Mouse (Mus musculus): ENCODE measurements around the gene Fcgr2b.

The Fcgr2b gene

DNA sequence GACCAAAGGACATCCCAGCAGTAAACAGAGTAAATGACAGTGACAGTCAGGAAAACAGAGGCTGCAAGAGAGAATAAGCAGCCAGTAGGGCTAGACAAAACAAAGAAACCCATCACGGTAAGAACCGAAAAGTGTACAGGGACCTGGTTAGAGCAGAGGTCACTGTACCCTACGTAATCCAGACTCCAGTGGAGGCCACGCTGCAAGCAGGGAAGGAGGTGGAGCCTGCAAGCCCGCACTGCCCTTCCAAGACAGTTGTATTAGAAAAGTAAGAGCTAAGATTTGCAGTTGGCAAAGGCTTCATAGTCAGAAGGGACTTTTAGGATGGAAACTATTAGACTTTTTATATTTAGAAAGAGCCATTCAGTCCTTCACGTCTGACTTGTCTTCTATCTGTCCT lies 49.4 kb downstream of the Fcgr2b start:
- DNase-seq (ENCODE audit: low read depth) = no peak

DNA sequence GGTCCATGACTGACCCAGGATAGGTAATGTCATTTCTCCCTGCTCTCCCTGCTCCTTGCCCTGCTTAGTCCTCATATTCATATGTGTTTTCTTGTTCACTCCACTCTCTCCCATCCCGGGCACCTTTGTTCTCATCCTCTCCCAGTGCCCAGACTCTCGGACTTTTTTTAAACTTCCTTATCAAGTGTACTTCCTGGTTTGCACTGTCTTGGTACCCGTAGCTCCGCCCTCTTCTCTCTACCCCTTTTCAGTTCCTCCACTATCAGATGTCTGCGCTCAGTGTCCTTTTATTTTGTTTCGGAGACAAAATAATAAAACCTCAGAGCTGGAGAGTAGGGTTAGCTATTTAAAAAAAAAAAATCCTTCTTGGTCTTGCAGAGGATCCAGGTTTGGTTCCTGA lies 51.9 kb downstream of the Fcgr2b start:
- DNase-seq (ENCODE audit: low read depth) = peak; percentile 26

DNA sequence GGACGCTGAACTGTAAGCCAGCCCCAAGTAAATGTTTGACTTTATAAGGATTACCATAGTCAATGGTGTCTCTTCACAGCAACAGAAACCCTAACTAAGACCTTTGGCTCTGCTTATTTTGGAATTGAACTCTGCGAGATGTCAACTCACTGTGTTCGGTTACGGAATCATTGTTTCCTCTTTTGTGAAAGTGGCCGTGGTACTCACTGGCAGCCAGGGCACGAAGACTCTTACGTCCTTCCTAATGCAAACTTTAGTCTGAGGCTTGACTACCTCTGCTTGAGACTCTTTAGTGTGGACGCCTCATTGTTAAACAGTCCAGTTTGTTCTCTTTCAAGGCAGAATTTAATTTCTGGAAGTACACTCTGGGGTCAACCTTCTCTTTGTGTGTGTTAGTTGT lies 57.0 kb downstream of the Fcgr2b start:
- no peak for DNase-seq (ENCODE audit: low read depth)

DNA sequence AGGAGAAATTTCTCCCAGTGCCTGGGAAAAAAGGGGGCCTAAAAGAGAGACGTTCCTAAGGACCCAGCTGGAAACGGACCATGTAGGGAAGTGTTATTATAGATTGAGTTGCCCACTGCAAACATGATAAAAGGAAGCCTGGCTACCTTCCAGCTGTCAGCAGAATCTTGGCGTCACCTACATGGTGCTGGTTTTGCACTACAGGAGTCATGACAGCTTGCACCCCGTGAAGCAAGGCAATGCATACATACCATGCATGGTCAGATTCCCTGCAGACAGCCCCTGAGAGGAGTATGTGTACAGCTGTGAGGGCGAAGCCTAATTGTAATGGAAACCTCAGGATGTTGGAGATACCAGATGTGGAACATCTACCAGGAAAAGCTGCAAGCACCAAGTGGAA lies 60.7 kb downstream of the Fcgr2b start:
- DNase-seq (ENCODE audit: low read depth) = no peak

DNA sequence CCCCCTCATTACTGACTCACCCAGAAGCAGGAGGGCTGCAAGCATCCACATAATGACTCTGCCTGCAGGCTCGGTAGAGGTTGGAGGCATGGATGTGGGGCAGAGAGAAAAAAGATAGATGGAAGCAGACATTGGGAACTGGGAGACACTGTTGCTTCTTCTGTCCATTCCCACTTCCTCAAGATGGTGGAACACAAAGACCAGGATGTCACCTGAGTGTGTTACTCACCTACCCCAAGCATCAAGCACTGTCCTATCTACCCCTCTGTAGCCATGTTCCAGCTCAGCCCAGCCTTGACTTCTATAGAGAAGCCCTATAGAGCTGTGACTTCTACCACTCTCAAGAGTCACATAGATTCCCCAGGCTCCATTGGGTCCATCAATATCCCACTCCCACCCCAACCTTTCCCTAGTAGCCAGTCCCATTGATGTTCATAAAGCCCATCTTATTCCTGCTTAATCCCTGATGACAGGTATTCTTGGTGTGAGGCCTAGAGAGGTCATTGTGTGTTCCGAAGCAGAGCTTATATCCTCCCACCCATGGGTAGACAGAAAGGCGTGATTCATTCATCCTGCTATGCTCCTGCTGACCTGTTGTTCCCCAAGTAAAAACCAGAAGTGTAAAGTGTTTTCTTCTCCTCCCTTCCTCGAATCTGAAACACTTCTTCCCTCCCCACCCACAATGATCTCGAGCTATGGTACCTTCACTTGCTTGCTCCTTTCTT lies 63.3 kb downstream of the Fcgr2b start, which contains the start of gene Fcrlb:
Gene Fcrlb, minus strand, starts transcription at position 51 of the 725 bp plus-strand sequence.
- DNase-seq (ENCODE audit: low read depth) = no peak

DNA sequence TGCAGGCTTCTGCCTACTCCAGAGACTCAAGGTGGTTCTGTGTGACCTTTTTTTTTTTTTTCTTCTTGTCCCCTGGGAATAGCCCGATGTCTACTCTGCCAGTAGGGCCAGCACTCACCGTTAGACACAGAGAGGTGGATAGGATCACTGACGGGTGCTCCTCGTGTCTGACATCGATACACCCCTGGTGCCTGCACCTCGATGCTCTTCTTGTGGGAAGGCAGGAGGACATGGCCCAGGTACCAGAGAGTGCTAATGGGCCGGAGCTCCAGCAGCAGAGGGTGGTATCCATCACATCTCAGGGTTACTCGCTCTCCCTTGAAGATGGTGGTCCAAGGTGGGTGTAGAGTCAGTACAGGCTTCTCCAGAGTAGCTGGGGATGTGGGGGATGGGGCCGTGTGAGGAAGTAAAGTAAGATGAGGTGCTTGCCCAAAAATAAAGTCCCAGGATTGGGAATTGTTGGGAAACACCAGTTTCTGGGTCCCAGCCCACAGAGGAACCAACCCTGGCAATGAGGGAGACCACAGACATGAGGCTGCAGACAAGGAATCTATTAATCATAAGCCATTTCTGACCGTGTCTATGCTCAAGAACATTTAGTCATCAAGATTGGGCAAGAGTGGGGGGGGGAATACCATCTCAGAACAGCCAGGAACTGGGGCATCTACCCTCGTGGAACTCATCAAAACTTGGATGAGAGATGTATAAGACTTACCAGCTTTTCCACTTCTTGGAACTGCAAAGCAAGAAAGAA lies 64.3 kb downstream of the Fcgr2b start:
- peak; percentile 86 for DNase-seq (ENCODE audit: low read depth)

All from 416B (cell line).